Mouse (Mus musculus) adrenal gland, postnatal 4 days (tissue): Measurements from ENCODE around the gene Slc6a19. TPM values are rescaled to one million over a fixed set of nuclear protein-coding genes. Genes with fewer than 3 reads are reported as not detected.
A peak's percentile ranks its signal among the peaks of the same experiment; 100 is the strongest.
"Not testable (repeated sequence)": the region's sequence is repeated elsewhere in the genome, so short reads cannot be mapped to it uniquely, and the experiment has no call there.

Experiments
- DNase-seq, 2 experiments: peaks; one replicate each; pipeline ENCODE4 v3.0.0; 2021 to 2022; ENCODE audit warnings: low spot score in 2 of 2, mixed read lengths in 2 of 2
- long read RNA-seq, 2 experiments: library from polyadenylated mRNA; stranded (forward); transcript quantifications; one replicate each; pipeline ENCODE4 v2.0.0; 2021
- total RNA-seq, 2 experiments: library from RNA; stranded (reverse); gene quantifications; 2 replicates each; pipeline ENCODE4 v1.2.3; 2021

Slc6a19 gene
- total RNA-seq: 1 to 10 TPM in 1 of 2 experiments, under 1 TPM in 1; 0.37 to 2.9 TPM
- long read RNA-seq, experiment 1, partial matches to known transcripts: 0 of 1 reads
- long read RNA-seq, experiment 1, other reads (novel, unspliced or antisense): 1 of 1 reads
- long read RNA-seq, experiment 2, partial matches to known transcripts: 0 of 4 reads
- long read RNA-seq, experiment 2, other reads (novel, unspliced or antisense): 2 of 4 reads

- DNase-seq: no peak
Observed at GRCm38 (mm10) chr13:73704694-73705325, at the start of gene Slc6a19. Gene Slc6a19 (minus strand): TSS chr13:73704865.

- no peak for DNase-seq
Observed at GRCm38 (mm10) chr13:73751284-73751683, 46.6 kb upstream of the Slc6a19 start.

- no peak for DNase-seq
Observed at GRCm38 (mm10) chr13:73750435-73750834, 45.8 kb upstream of the Slc6a19 start.

GRCm38 (mm10) chr13:73748663-73749440 is 44.2 kb upstream of the Slc6a19 start:
- no peak for DNase-seq

GRCm38 (mm10) chr13:73743662-73744061 is 39.0 kb upstream of the Slc6a19 start:
- DNase-seq: no peak

- DNase-seq: no peak
Observed at GRCm38 (mm10) chr13:73742944-73743343, 38.3 kb upstream of the Slc6a19 start.

GRCm38 (mm10) chr13:73740399-73740944 is 35.8 kb upstream of the Slc6a19 start:
- DNase-seq: not testable (repeated sequence)

GRCm38 (mm10) chr13:73736943-73737342 is 32.3 kb upstream of the Slc6a19 start:
- DNase-seq: no peak

GRCm38 (mm10) chr13:73735928-73736327 is 31.3 kb upstream of the Slc6a19 start:
- no peak for DNase-seq

GRCm38 (mm10) chr13:73735270-73735669 is 30.6 kb upstream of the Slc6a19 start:
- no peak for DNase-seq

GRCm38 (mm10) chr13:73734379-73734778 is 29.7 kb upstream of the Slc6a19 start:
- no peak for DNase-seq

- no peak for DNase-seq
Observed at GRCm38 (mm10) chr13:73732742-73733700, 28.4 kb upstream of the Slc6a19 start, which contains the start of gene Slc12a7. Gene Slc12a7 (plus strand): TSS chr13:73733094.

GRCm38 (mm10) chr13:73732235-73732634 is 27.6 kb upstream of the Slc6a19 start:
- no peak for DNase-seq

GRCm38 (mm10) chr13:73730913-73731312 is 26.2 kb upstream of the Slc6a19 start:
- DNase-seq: no peak

GRCm38 (mm10) chr13:73728633-73729032 is 24.0 kb upstream of the Slc6a19 start:
- DNase-seq: no peak

- DNase-seq: no peak
Observed at GRCm38 (mm10) chr13:73727621-73728025, 23.0 kb upstream of the Slc6a19 start.

- DNase-seq: no peak
Observed at GRCm38 (mm10) chr13:73725315-73725714, 20.6 kb upstream of the Slc6a19 start.

- DNase-seq: peak in 1 of 2 experiments; percentile 19
Observed at GRCm38 (mm10) chr13:73723081-73723668, 18.5 kb upstream of the Slc6a19 start.

GRCm38 (mm10) chr13:73720241-73720640 is 15.6 kb upstream of the Slc6a19 start:
- DNase-seq: no peak

GRCm38 (mm10) chr13:73718225-73718624 is 13.6 kb upstream of the Slc6a19 start:
- peak; percentile 26 to 55 for DNase-seq
